Mouse (Mus musculus) kidney, postnatal 10 days (tissue): Measurements from ENCODE around the gene Clta.
A peak's percentile ranks its signal among the peaks of the same experiment; 100 is the strongest.

Source experiments
- DNase-seq: peaks from one replicate; pipeline ENCODE4 v3.0.0; 2021; ENCODE audit warnings: mixed read lengths

Gene Clta

DNA sequence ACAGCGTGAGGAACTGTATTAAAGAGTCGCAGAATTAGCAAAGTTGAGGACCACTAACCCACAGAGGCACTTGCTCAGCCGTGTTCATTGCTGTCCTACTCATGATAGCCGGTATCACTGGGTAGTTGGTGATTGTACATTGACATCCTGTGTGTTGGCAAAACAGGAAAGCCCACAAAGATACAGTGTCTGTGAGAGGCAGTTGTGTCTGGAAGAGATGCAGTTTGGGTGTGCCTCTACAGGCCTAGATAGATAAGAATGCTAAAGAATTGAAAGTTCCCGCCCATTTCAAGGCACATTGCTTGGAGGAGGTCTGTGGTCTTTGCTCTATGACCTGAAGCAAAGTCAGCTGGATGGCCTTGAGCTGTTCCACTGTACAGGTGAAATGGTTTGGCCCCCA lies at the start of gene Clta:
Gene Clta (plus strand): TSS at position 327 of the 400 bp plus-strand sequence.
- no peak for DNase-seq

DNA sequence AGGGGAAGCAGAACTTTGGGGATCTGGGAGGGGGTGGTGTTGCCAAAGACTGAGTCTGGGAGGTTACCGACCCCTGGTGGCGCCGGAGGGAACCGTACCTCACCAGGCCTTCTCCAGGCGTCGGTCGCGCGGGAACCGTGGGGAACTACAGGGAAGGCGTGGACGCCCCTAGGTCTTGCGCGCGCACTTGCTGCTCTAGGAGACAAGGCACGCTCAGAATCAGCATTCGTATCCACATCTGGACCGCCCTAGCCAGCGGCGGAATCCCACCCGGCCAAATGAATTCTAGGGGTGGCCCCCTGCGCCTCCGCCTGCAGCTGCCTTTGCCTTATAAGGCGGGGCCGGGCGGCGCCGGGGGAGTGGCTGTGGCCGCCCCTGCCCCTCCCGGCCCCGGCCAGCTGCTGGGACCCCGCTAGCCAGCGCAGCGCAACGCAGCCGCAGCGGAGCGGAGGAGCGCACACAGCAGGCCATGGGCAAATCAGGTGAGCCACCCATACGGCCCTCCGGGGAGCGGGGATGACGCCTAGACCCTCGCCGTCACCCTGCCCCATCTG lies 46.9 kb upstream of the Clta start, which contains the start of gene Glipr2:
Gene Glipr2 (plus strand): TSS at position 110 of the 554 bp plus-strand sequence.
- peak; percentile 91 for DNase-seq

DNA sequence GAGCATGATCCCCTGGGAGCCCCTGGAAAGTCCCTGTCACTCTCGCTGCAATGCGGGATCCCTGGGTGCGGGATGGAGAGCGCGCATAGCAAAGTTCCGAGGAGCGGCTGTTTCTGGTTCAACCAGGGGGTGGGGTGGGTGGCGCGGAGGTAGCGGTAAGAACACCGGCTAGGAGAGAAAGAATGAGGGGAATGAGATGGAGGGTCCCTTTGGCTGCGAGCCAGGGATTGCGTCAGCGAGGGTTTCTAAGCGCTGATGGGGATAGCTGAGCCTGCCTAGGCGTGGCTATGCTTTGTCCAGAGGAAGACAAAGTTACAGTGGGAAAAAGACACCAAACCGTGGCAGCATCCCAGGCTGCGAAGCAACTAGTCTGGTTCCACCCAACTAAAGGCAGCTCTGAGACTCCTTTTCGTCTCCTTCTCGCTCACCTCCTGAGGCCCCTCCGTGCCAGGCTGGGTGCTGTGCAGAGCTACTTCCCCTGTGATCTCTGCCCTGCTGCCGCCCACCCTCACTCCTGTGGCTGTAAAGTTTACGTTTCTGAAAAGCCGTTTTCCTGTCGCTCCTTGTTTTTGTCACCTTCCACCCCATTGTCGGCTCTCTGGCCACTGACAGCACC lies 46.3 kb upstream of the Clta start:
- peak; percentile 84 for DNase-seq

DNA sequence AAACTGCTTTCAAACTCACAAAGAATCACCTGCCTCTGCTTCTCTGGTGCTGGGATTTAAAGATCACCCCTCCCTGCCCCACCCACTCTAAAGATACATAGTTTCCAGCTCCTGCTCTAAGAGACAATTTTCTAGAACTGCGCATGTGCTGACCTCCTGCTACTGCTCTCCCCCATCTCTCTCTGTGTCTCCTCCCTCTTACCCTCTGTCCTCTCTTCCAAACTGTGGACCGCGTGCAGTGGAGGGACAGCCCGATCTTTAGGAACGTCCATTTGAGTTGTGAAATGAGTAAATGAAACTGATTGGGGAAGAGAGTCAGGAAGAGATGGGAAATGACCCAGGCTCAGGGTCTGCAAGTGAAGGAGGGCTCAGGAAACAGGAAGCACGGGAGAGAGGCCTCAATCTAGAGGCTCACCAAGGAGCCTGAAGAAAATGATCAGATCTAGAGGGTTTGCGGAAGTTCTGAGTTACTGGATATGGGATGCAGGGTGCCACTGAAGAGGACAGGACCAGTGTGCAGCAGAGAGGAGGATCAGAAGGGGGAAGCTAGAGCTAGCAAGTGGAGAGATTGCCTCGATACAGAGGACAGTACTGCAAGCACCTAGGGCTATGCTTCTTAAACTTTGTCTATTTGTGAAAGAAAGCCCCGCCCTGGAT lies 44.6 kb upstream of the Clta start:
- no peak for DNase-seq

DNA sequence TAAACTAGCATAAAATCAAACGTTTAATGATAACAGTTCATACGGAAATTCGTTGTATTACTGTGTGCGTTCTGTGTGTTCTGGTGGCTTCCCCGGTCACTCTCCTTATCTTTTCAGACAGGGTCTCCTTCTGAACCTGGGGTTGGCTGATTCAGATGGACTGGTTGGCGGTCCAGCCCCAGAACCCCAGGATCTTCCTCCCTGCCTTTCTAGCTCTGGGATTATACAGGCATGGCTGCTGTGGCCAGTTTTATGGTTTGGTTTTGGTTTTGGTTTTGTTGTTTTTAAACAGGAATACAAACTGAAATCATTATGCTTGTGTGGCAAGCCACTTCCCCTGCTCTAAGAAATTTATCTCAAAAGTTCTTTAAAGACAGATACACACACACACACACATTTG lies 44.0 kb upstream of the Clta start:
- no peak for DNase-seq

DNA sequence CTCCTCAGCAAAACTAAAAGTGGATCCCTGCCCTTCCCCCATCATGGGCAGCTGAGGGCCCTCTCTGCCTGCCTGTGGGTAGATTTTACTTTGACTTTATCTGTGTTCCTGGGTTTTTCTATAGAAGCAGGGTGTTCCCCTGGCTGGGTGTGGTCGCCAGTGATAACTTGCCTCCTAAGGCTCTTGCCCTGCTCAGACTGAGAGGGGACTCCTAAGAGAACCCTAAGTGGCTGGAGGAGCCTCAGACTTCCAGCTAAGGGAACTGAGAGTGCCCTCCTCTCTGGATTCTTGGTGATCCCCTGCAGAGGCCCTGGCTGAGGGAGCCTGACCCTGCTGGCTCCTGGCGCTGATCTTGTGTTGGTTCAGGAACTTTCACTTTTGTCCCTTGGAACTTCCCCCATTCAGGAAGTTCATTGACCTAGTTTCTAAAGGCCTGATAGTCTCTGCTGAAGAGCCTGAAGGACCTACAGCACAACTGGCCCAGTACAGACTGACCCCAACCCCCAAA lies 39.9 kb upstream of the Clta start:
- peak; percentile 48 for DNase-seq

DNA sequence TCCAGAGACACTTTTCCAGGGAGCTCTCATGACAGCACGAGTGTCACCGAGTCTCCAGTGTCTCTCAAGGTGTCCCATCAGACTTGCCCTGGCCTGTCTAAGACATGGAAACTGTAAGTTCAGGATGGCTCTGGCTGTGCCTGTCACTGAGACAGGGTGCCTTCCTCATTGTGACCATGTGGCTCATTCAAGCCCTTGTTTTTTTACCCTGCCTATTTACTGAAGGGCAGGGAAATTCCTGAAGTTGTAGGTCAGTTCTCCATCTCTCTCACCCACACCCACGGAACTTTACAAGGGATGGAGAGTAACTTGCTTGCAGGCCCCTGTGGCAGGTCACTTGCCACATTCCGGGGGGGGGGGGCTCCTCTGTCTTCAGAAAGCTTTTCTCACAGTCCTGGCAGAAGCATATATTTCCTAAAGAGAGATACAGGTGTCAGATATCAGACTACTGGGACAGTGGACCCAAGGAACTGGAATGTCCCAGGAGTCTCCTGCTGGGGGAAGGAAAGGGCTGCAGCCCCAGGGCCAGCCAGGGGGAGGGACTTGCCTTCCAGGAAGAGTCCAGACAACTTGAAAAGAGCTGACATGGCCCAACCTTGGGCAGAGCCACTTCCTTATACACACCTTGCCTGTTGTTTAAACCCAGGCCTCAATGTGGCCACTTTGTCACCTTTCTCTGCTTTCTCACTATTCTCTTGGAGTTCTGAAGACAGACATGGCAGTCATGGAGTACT lies 39.1 kb upstream of the Clta start:
- DNase-seq, result no peak

DNA sequence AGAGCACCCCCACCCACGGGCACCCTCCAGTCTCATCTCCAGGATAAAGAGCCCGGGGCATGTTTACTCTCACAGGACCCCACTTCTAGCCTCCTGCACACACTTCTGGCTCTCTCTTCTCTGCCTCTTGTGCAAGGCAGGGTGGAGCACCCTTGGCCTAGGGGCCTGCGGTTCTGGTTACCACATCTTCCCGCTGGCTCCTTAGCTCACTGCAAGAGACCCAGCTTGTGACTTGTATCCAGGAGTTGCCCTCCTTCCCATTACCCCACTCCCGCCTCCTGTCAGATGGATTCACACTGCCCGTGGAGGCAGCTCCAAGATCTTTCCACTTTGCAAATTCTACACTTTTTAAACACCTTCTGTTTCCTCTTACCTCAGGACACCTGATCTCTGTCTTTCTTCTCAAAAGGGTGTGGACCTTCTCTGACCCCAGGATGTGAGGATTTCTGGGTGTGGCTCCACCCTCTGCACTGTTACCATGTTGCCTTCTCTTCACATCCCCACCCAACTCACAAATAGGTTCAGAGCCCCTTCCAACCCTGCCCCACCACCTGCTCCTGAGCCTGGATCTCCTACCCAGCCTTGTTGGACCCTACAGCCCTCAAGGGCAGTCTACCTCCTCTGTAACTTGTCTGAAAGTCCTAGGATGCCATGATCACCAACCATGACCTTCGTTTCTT lies 38.3 kb upstream of the Clta start:
- no peak for DNase-seq

DNA sequence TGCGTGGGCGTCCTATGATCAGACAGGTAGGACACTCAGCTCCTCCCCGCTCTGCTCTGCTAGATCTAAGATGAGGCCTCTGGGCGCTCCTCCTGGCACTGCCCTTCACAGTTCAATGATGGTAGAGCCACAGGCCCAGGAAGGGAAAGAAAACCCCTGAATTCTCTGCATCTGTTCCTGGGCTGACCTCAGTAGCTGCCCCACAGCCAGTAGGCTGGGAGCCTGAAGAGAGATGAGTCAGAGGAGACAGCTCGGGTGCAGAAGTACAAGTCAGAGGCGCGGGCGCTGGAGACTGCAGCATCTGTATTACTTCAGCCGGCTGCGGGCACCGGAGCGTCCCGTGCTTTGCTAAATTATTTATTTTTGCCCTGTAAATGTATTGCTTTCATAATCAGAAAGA lies 35.6 kb upstream of the Clta start:
- peak; percentile 86 for DNase-seq

DNA sequence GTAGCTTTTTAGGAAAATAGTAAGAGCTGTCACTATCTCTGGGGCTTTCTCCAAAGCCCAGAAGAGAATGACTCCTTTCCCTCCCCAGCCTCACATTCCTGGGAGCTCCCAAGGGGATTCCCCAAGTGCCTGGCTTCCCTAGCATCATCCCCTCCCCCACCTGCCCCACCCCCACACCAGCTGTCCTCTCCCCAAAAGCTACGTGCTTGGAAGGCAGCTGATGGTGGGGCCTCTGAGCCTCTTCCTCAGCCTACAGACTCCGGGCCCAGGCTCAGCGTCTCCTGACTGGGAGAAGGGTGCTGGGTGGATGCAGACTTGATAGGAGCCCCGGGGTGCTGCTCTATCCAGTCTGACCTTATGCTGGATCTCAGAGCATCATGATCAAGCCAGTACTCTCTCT lies 34.9 kb upstream of the Clta start:
- peak; percentile 62 for DNase-seq

DNA sequence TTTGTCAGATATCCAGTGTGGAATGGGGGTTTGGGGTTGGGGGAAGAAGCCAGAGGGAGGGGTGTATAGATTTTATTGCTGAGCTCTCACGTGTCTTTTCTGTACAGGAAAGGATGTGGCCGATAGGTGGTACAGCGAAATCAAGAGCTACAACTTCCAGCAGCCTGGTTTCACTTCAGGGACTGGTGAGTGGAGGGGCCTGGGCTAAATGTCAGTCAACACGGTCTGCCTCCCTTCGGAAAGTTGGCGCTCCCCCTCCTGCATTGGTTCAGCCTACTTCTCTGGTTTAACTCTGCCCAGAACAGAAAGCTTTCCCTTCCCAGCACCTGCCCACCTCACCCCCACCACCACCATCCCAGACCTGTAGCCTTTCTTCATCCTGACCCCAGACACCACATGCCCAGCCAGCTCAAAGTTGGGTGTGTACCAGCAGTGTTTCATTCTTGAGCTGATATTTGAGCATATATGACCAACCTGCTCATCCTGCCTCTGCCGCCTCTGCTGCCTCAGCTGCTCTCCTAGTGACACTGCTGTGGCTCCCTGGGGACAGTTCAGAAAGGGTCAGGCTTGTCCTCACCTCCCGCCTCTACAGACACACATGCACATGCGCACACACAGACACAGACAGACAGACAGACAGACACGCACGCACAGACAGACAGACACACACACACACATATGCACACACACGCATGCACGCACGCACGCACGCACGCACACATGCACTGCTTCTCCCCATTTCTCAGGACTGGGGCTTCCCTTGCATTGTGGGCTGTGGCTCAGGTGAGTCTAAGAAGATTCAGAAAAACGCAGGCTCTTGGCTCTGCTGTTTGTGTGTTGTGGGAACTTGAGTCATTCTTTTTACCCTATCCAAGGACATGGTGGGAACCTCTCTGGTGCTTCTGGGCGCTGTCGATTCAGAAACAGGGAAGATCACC lies 33.6 kb upstream of the Clta start:
- no peak for DNase-seq

DNA sequence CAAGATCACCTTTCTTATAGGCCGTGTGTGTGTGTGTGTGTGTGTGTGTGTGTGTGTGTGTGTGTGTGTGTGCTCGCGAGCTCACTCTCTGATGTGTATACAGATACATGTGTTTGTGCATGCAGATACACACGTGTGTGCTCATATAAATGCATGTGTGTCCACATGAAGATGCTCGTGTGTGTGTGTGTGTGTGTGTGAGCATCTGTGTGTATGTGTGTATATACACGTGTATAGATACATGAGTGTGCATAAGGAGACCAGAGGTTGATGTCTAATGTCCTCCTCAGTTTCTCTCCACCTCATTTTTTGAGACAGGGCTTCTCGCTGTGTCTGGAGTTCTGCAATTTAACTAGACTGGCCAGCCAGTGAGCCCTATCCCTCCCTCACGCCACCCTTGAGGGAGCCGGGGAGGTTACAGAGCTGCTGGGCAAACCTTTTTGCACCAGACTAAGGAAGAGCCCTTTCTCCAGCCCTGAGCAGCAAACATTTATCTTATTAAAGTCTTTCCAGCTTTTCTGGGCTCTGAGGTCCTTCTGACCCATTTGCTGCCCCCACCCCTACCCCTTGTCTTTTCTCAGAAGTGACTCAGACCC lies 32.6 kb upstream of the Clta start:
- DNase-seq, result no peak

DNA sequence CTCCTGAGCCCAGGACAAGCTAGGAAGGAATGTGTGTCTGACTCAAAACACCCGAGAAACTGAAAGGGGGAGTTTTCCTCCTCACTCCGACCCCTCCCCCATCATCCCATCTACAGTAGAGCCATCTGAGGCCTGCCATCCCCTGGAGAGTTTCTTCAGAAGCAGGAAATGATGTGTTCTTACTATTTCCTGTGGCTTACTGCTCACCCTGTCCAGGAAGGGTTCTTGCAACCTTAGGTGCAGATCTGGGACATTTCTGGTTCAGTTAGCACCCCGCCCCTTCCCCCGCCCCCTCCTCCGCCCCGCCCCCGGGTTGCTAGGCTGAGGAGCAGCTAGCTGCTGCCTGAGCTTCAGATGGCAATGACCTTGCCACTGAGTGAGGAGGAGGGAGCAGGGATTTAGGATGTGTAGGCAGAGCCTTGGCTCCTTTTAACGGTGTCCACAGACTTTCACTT lies 32.1 kb upstream of the Clta start:
- DNase-seq, result peak; percentile 72

DNA sequence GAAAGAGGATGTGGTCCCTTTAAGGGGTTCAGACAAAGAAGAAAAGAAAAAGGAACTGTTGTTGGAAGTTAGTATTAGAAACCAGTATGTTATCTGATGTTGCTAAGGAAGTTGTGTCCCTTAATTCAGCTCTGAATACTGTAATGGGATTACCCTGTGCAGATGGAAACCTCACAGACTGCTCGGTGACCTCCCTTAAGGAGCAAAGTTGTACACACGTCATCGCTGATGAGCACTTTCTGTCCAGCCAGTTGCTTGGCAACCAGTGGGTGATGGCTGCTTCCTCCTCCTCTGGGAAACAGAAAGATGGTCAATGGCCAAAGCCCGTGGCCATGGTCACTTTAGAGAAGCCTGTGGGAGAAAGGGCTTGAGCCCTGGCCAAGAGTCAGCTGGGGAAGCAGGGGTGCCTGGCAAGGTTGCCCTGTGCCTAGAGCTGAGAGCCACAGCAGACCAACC lies 30.7 kb upstream of the Clta start:
- DNase-seq, result peak; percentile 47

DNA sequence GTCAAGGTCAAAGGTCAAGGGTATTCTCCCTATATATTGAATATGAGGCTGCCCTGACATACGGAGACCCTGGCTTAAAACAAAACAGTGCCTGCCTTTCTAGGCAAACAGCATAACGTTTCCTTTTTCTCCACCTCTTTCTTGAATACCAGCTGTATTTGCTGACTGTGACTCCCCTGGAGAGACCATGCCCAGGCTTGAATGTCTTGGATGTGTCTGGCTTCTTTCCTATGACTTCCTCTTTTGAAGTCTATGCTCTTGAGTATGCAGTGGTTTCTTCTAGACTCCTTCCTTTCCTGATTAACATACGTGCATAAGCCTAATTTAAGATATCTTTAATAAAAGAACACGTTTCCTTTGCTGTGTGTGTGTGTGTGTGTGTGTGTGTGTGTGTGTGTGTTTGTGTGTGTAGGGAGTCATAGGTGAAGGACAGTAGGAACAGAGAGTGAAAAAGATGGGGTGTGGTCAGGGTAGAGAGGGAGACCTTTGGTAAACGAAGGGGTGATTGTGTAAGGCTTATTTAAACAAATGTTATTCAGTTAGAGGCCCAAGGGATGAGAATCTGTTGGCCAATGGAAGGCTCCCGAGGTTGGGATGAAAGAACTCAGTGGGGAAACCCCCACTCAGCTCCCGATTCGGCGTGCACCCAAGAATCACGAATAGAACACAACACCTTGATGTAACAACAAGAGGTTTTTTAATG lies 29.2 kb upstream of the Clta start:
- no peak for DNase-seq

DNA sequence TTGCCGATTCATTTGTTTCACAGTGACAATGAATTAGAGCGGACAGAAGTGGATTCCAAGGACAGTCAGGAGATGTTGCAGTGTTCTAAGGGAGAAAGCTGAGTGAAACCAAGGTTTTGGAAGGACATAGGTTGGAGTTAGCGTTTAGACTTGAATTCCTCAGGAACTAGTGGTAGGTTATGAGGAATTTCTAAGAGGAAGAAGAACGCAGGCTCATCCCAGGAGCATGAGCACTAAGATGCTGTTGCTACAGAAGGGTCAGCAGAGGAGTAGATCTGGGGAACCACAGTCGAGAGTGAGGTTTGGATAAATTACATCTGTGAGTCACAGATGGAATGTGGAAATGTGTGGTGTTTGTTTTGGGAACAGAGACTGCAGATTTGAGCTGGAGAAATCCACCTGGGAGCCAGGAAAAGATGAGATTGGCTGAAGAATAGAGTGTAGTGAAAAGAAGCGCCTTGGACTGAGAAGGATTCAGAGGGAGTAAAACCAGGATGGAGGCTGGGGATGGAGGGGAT lies 28.0 kb upstream of the Clta start:
- DNase-seq, result no peak

DNA sequence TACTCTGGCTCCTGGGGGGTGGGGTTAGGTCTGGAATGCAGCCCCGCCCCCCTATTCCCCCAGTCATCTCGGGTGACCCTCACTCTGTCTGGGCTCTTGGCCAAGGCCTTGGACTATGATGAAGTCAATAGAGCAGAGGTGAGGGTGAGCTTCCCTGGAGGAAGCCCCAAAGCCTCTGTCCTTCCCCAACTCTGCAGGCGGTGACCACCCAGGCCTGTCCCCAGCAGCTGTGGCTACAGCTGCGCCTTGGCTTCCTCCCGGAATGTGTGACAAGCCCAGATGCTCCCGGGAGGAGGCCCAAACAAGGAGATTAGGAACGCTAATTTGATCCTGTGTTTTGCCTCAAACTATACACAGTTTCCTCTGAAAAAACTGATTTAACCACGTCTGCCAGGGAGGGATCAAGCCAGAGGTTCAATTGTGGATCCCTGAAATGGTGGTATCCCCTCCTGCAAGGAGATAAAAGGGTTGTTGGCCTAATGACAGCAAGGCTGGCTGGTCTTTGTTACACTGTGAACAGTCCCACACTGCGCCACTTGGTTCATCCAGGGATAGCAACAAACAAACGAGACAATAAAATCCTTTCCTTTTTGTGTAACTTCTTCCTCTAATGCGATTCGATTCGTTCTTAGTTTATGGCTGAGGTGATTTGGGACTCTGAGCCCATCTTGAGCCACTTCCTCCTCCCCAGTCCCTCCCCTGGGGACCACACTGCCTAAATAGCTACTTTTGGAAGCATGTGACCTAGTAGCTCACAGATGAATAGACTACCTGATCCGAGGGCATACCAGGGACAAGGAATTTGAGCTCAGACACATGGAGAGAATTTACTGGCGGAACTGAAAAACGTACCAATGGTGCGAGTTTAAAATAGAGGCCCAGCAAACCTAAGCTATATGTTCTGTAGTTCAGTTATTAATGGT lies 25.5 kb upstream of the Clta start:
- peak; percentile 87 for DNase-seq

DNA sequence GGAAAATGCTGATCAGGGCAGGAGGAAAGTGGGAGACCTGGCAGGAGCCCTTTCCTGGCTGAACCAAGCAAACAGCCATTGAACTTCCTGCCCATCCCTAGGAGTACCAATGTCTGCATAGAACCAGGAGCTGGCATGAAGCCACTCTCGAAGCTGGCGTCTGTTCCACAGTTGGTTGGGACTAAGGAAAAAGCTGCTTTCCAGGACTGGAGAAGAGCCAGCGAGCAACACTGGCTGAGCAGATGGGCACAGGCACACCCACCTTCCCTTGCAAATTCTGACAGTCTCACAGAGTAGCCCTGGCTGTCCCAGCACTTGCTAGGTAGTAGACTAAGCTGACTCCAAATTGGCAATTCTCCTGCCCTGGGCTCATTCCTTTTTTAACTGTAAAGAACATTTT lies 24.5 kb upstream of the Clta start:
- peak; percentile 70 for DNase-seq

DNA sequence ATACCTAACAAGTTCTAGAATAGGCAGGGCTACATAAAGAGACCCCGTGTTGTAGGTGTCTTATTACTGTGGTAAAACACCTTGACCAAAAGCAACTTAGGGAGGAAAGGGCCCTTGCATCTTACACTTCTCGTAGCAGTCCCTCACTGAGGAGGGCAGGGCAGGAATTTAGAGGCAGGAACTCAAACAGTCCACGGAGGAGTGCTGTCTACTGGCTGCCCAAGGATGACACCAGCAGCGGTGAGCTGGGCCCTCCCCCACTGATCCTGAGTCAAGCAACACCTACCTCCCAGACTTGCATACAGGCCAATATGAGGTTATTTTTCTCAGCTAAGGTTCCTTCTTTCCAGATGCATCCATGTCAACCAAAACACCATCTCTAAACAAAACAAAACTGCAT lies 24.0 kb upstream of the Clta start:
- no peak for DNase-seq
